Mouse (Mus musculus) E14TG2a.4 (cell line): ENCODE results near the gene Pex26.

Source experiments
- CTCF ChIP-seq: conservative IDR thresholded peaks from 2 replicates; pipeline ENCODE4 v1.5.1; 2014; ENCODE audit warnings: low read length
- NANOG ChIP-seq: IDR thresholded peaks from 2 replicates; pipeline ENCODE4 v1.6.1; 2014; ENCODE audit warnings: borderline replicate concordance, low read length, mixed read lengths

DNA sequence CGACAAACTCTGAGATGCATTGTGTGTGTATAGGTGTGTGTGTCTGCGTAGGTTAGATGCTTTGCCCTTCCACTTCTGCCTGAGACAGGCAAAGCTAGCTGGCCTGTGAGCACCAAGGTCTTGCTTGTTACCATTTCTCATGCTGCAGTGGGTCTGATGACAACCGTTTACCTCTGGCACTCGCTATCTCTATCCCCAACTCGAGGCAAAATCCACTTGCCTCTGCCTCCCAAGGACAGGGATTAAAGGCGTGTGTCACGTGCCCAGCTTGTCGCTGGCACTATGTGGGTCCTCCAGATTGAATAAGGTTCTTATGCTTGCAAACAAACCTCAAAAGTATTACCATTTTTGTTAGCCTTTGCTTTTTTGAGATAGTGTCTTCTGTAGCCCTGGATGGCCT lies 30.3 kb upstream of the Pex26 start:
- TF ChIP-seq CTCF (no peak), NANOG (no peak)
